Mouse (Mus musculus): ENCODE results near the gene Mcidas. TPM values are rescaled to one million over a fixed set of nuclear protein-coding genes. Genes with fewer than 3 reads are reported as not detected.

Gene Mcidas
- not detected in 2 replicates for total RNA-seq (2017)

DNA sequence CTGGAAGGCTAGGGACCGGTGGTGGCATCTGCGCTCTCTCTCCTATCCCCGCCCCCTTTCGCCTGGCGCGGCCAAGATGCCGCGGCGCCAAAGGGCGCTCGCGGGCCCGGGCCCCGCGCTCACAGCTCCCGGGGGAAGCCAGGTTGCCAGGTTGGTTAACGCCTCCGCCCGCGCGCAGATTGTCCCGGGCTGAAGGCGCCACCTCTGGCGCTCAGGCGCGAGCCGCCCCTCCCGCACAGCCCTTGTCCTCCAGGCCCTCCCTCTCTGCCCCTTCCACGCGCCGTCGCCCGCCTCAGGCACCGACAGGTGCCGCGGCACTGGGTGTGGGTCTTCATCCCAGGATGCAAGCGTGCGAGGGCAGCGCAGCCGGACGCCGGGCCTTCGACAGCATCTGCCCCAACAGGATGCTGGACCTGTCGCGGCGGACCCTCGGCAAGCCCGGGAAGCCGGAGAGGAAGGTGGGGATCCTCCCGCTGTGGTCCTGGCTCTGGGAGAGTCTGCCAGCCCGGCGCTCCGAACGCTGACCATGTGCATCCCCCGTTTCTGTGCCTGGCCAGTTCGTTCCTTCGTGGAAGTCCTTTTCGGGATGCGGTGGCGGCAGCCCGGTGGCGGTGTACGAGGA lies at the start of gene Mcidas:
Mcidas (plus strand) TSS at position 315 of the 622 bp plus-strand sequence.
- ATAC-seq (ENCODE audit: extremely low read depth, insufficient number of reproducible peaks, low FRiP score, poor library complexity, severe bottlenecking) = no peak

DNA sequence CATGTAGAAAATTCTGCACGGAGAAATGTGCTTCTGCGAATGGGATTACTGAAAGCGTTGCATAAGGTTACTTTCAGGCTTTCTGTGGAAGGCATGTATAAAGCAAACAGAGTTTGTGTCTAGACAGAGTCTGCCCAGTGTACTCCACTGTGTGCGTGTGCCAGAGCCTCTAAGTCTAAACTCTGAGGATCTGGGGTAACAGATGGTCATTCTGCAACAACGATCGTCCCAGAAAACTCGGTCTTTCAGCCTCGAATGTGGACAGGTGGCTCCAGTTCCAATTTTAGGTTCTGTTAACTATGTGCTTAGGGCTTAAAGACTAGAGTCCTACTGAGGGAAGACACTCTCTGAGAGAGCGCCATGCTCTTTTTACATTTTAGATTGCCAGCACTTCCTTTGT lies 48.3 kb upstream of the Mcidas start:
- no peak for ATAC-seq (ENCODE audit: extremely low read depth, insufficient number of reproducible peaks, low FRiP score, poor library complexity, severe bottlenecking)

DNA sequence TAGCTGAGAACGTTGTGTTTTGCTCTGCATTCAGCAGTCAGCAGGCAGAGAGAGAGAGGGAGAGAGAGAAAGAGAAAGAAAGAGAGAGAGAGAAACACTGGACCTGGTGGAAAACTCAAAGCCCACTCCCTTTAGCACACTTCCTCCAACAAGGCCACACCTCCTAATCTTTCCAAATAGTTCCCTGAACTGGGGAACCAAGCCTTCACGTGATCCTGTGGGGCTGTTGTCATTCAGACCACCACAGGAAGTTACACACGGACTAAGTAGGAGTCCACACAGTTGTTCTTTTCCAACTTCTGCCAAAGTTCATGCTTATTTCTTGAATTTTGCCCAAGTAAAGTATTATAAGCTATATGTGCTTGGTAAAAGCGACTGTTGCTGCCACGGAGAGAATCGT lies 47.7 kb upstream of the Mcidas start:
- ATAC-seq (ENCODE audit: extremely low read depth, insufficient number of reproducible peaks, low FRiP score, poor library complexity, severe bottlenecking) = no peak

- ATAC-seq (ENCODE audit: extremely low read depth, insufficient number of reproducible peaks, low FRiP score, poor library complexity, severe bottlenecking) = no peak
Observed at GRCm38 (mm10) chr13:112954067-112954466, 39.6 kb upstream of the Mcidas start.

- ATAC-seq (ENCODE audit: extremely low read depth, insufficient number of reproducible peaks, low FRiP score, poor library complexity, severe bottlenecking) = no peak
Observed at GRCm38 (mm10) chr13:112963081-112963480, 30.6 kb upstream of the Mcidas start.

GRCm38 (mm10) chr13:112964421-112964820 lies 29.2 kb upstream of the Mcidas start:
- no peak for ATAC-seq (ENCODE audit: extremely low read depth, insufficient number of reproducible peaks, low FRiP score, poor library complexity, severe bottlenecking)

- ATAC-seq (ENCODE audit: extremely low read depth, insufficient number of reproducible peaks, low FRiP score, poor library complexity, severe bottlenecking) = no peak
Observed at GRCm38 (mm10) chr13:112967267-112967666, 26.4 kb upstream of the Mcidas start.

DNA sequence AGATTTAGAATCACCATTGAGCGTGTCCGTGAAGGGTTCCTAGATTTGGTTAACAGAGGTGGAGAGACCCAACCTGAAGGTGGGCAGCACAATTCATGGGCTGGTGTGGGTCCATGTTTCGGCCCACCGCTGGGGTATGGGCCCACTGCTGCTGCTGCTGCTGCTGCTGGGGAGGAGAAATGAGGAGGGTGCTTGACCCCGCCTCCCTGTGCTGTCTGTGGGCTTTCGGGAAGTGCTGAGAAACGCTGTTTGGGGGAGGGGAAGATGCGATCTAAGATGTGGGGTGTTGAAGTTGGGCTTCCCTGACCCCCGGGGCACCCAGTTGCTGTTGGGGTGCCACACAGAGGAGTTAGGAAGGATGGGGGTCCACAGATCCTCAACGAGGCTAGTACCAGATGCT lies 16.9 kb upstream of the Mcidas start:
- no peak for ATAC-seq (ENCODE audit: extremely low read depth, insufficient number of reproducible peaks, low FRiP score, poor library complexity, severe bottlenecking)

DNA sequence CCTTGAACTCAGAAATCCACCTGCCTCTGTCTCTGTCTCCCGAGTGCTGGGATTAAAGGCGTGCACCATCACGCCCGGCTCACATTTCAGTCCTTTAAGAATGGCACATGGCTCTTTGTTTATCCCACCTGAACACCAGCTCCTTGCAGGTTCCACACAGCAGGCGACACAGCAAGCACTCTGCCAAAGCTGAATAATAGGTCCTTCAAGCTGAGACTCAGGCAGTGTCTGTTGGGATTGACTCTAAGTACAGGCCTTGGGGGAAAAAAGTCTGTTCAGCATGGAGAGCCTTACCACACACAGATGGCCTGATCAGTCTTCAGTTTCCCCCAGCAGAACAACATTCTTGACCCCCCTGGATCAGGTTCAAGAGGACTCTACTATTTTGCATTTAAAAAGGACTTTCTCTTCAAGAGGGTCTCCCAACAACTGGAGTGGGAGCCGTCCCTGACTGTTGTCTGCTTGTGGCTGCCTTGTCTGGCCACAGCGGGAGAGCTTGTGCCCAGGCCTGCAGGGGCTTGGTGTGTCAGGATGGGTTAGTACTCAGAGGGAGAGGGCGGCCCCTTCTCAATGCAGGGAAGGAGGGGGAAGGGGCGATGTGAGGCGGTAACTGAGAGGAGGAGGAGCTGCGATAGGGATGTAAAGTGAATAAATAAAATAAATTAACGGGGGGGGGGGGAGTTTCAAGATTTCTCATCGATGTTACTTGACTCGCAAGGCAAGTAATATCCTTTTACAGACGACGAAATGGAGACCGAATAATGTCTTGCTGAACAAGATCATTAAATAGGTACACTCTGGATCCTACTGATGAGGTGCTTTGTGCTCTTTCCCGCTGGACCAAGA lies 7.8 kb upstream of the Mcidas start:
- ATAC-seq (ENCODE audit: extremely low read depth, insufficient number of reproducible peaks, low FRiP score, poor library complexity, severe bottlenecking) = no peak

GRCm38 (mm10) chr13:112986451-112986950 lies 7.1 kb upstream of the Mcidas start:
- ATAC-seq (ENCODE audit: extremely low read depth, insufficient number of reproducible peaks, low FRiP score, poor library complexity, severe bottlenecking) = no peak

GRCm38 (mm10) chr13:112987532-112987943 lies 6.1 kb upstream of the Mcidas start, which contains the start of gene Ccno:
TSS of gene Ccno (plus strand) at chr13:112987802.
- peak; percentile 91 for ATAC-seq (ENCODE audit: extremely low read depth, insufficient number of reproducible peaks, low FRiP score, poor library complexity, severe bottlenecking)

- no peak for ATAC-seq (ENCODE audit: extremely low read depth, insufficient number of reproducible peaks, low FRiP score, poor library complexity, severe bottlenecking)
Observed at GRCm38 (mm10) chr13:112987991-112988390, 5.7 kb upstream of the Mcidas start.

GRCm38 (mm10) chr13:112988866-112989265 lies 4.8 kb upstream of the Mcidas start:
- ATAC-seq (ENCODE audit: extremely low read depth, insufficient number of reproducible peaks, low FRiP score, poor library complexity, severe bottlenecking) = no peak

DNA sequence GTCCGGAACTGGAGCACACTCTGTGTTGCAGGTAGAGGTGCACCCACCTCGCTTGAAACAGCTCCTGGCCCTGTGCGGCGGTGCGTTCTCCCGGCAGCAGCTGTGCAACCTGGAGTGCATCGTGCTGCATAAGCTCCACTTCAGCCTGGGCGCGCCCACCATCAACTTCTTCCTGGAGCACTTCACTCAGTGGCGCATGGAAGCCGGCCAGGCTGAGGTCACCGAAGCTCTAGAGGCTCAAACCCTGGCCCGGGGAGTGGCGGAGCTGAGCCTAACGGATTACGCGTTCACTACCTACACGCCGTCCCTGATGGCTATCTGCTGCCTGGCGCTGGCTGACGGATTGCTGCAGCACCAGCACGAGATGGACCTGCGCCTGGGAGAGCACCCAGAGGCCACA lies 4.1 kb upstream of the Mcidas start:
- no peak for ATAC-seq (ENCODE audit: extremely low read depth, insufficient number of reproducible peaks, low FRiP score, poor library complexity, severe bottlenecking)

DNA sequence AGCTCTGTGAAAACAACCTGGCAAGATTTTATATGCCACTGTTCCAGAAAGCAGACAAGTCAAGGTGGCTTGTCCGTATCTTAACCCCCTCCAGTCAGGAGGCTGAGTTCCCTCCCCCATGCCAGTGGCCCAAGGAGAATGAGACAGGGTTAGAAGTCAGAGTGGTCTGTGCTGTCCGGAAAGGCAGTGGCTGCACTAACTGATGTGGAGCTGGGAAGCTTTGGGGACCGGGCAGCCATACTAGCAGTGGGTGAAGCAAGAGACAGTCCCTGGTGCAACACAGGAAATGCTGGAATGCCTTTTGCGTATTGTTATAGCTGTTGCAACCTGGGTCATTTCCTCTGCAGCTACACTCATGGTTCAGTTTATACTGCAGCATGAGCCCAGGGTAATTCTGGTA lies 3.3 kb upstream of the Mcidas start:
- ATAC-seq (ENCODE audit: extremely low read depth, insufficient number of reproducible peaks, low FRiP score, poor library complexity, severe bottlenecking) = no peak

GRCm38 (mm10) chr13:112994191-112994590 lies 546 bp downstream of the Mcidas start:
- peak; percentile 82 for ATAC-seq (ENCODE audit: extremely low read depth, insufficient number of reproducible peaks, low FRiP score, poor library complexity, severe bottlenecking)

DNA sequence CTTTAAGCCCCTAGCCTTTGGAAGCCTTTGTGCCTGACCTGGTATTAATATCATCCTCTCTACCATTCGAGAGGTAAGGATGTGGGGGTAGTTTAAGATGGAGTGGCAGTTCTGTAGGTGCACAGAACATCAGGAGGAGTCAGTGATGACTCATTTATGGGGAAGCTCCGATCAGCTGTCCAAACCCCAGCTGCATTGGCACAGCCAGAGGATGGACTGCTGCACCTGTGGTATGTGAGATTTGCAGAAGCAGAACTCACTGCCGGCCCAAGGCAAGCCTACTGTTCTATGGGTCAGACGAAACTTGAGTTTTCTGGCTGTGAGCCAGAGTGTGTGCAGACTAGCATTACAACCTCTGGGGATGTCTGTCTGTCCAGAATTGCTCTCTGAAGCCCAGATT lies 2.8 kb downstream of the Mcidas start:
- no peak for ATAC-seq (ENCODE audit: extremely low read depth, insufficient number of reproducible peaks, low FRiP score, poor library complexity, severe bottlenecking)

- no peak for ATAC-seq (ENCODE audit: extremely low read depth, insufficient number of reproducible peaks, low FRiP score, poor library complexity, severe bottlenecking)
Observed at GRCm38 (mm10) chr13:112997369-112997768, 3.7 kb downstream of the Mcidas start.

- no peak for ATAC-seq (ENCODE audit: extremely low read depth, insufficient number of reproducible peaks, low FRiP score, poor library complexity, severe bottlenecking)
Observed at GRCm38 (mm10) chr13:112998427-112999201, 5.0 kb downstream of the Mcidas start.
